Mouse (Mus musculus): ENCODE measurements around the gene B3galt4.

- TF ChIP-seq CTCF (IDR thresholded peaks at IDR 0.05; ENCODE audit: borderline replicate concordance, extremely low read depth, insufficient read depth, insufficient read length) (no peak), POLR2A (IDR thresholded peaks at IDR 0.05; ENCODE audit: borderline replicate concordance, extremely low read depth, insufficient read depth, insufficient read length, poor library complexity, severe bottlenecking) (no peak)
These were observed 28.3 kb upstream of the B3galt4 start for GRCm38 (mm10) chr17:33979512-33980050.
